In the genomic region with DNA sequence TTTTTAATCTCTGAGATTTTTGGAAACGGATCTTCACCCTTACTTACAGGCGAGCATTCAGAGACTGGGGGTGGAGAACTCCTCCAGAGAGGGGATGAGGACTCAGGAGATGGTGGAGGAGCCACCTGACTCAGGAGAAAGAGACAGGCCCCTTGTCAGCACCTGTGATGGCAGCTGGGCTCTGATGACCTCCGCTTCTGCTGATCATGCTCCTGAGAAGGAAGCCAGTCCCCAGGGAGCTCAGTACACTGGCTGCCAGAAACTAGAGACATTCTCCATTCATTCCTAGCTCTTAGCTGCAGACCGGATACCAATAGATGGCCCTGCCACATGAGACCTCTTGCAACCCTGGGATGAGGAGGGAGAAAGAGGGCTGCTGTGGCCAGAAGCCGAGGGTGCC, we compare ENCODE assay signal across 24 mouse cellular contexts. TPM values are rescaled to one million over a fixed set of nuclear protein-coding genes. Genes with fewer than 3 reads are reported as not detected.
"Had no signal": no experiment of that assay in that cellular context is flagged by ENCODE, and none has a peak within 500 bp of the region (broad histone marks: within the 10 kb centered on the region; RNA-seq: fewer than 3 reads in every experiment).

No protein-coding gene starts in this region.

- H3K4me3 ChIP-seq: limb, embryonic 12.5 days; limb, embryonic 15.5 days; lung, embryonic 15.5 days; megakaryocyte, embryonic 14.5 days; midbrain, embryonic 10.5 days; midbrain, embryonic 13.5 days; myocyte; neural tube, embryonic 13.5 days; stomach, embryonic 15.5 days had no signal

- H3K27ac ChIP-seq: limb, embryonic 12.5 days; limb, embryonic 15.5 days; liver, embryonic 14.5 days; lung, embryonic 15.5 days; midbrain, embryonic 10.5 days; midbrain, embryonic 13.5 days; neural tube, embryonic 13.5 days; stomach, embryonic 15.5 days had no signal

- H3K27me3 ChIP-seq: limb, embryonic 12.5 days; limb, embryonic 15.5 days; lung, embryonic 15.5 days; midbrain, embryonic 13.5 days; neural tube, embryonic 13.5 days; stomach, embryonic 15.5 days had no signal

- DNase-seq: kidney, postnatal 10 days; left cerebral cortex, postnatal 4 days; lung, adult 18-20 months; lung, postnatal 10 days; lung, postnatal 36 days; retina, postnatal 1 day; right cerebral cortex, postnatal 25 days; spleen, adult 18-20 months; thymus, postnatal 25 days had no signal

- H3K4me1 ChIP-seq: limb, embryonic 12.5 days; limb, embryonic 15.5 days; lung, embryonic 15.5 days; midbrain, embryonic 10.5 days; midbrain, embryonic 13.5 days; neural tube, embryonic 13.5 days; stomach, embryonic 15.5 days had no signal

RNA-seq across cellular contexts. Expression of gene Rcvrn, which starts 52.3 kb away (rescaled TPM):
- total RNA-seq: monocyte, adult 5-6 weeks; neutrophil, adult 5-6 weeks had no signal
- polyA plus RNA-seq: kidney, embryonic 14.5 days; limb, embryonic 12.5 days; limb, embryonic 15.5 days; liver, embryonic 11.5 days; liver, embryonic 14.5 days; lung, embryonic 15.5 days; midbrain, embryonic 10.5 days; midbrain, embryonic 13.5 days; midbrain, embryonic 16.5 days; myocyte; neural tube, embryonic 13.5 days; stomach, embryonic 15.5 days had no signal
